Mouse (Mus musculus) cerebellum, adult 18-20 months (tissue): ENCODE measurements around the gene Endod1.

Experiments
- DNase-seq, 2 experiments: peaks; one replicate each; pipeline ENCODE4 v3.0.0; 2021

The Endod1 gene

GRCm38 (mm10) chr9:14316618-14317017, 64.7 kb downstream of the Endod1 start:
- DNase-seq, result no peak

DNA sequence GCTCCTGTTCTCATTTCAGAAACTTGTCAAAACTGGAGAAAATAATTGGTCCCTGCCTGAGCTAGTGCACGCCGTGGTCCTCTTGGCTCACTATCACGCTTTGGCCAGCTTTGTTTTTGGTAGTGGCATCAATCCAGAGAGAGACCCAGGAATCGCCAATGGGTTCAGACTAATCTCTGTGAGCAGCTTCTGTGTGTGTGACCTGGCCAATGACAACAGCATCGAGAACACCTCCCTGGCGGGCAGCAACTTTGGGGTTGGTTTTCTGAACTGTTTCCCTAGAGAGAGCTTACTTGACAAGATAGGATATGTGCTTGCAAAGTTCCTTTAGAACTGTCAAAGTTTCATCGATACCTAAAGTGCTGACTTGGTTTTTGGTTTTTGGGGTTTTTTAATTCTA, 66.8 kb downstream of the Endod1 start:
- DNase-seq, result no peak

- DNase-seq, result no peak
Measured at GRCm38 (mm10) chr9:14313968-14314367, 67.3 kb downstream of the Endod1 start.

- no peak for DNase-seq
Measured at GRCm38 (mm10) chr9:14307341-14307740, 74.0 kb downstream of the Endod1 start.

DNA sequence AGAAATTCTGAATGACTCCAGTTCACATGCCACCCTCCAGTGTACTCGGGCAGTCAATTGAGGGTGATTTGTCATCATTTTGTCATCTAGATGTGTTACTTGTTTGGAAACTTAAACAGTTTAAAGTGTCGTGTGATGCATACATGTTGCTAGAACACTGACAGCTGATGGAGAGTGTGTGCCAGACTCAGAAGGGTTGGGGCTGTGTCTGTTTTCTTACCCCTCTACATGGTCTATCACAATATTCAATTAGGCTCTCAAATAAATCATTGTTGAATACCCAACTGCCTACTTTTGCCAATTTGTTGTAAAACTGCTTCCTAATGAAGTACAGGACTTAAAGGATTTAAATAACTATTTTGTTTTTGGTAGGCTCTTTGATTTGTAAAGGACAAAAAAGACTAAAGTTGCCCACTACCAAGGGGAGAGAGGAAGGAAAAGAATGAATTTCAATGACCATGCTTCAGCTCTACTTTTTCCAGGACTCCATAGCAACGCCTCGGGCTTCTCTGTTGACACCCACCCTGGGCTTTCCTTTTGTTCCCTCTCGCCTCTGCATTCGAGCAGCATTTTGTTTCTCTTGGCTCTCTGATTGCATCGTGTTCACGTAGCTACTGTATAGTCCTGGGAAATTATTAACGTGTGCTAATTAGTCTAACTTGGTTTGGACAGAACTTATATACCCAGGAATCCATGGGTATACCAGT, 76.9 kb downstream of the Endod1 start:
- DNase-seq, result no peak
